Mouse (Mus musculus) mouse embryonic stem cell (cell line): Measurements from ENCODE around the gene Ccdc9.

Experiments used
- in situ Hi-C, 2 experiments: fragments of 300-500 bp; cut with MboI; formaldehyde crosslinking; loops; 1 replicate in 1 of 2; 3 replicates in 1 of 2; pipeline ENCODE4 v1.14.3; 2019 to 2020; ENCODE audit warnings: low sequenced_read_pairs in 2 of 2, low pct_unique_long_range_greater_than_20kb in 1 of 2, mixed read lengths in 1 of 2; ENCODE audit not compliant: unreplicated experiment in 1 of 2

The Ccdc9 gene

GRCm38 (mm10) chr7:16241787-16242186, 44.8 kb downstream of the Ccdc9 start:
- in situ Hi-C loops, result no loop called here

GRCm38 (mm10) chr7:16240978-16241303, 45.7 kb downstream of the Ccdc9 start:
- in situ Hi-C loops, result no loop called here

- in situ Hi-C loops, result no loop called here
Observed at GRCm38 (mm10) chr7:16240281-16240977, 46.2 kb downstream of the Ccdc9 start.

- in situ Hi-C loops, result no loop called here
Observed at GRCm38 (mm10) chr7:16239554-16239997, 47.0 kb downstream of the Ccdc9 start.

GRCm38 (mm10) chr7:16229869-16230268, 56.7 kb downstream of the Ccdc9 start:
- in situ Hi-C loops, result no loop called here
